ENCODE assay signal across 8 mouse cellular contexts in genomic region chr3:98428449-98428775, GRCm38 (mm10). TPM values are rescaled to one million over a fixed set of nuclear protein-coding genes. Genes with fewer than 3 reads are reported as not detected.
A peak's percentile ranks its signal among the peaks of the same experiment; 100 is the strongest.
DNase-seq lines count a peak whose midpoint lies in the region; ATAC-seq and TF ChIP-seq lines count a peak whose summit lies in the region.

No protein-coding gene starts in this region.

- WGBS in lung, adult 2 months, result 38% methylated on average over 17 of the region's 17 CpGs
- 7% methylated on average over 17 of the region's 17 CpGs for WGBS in embryonic facial prominence, embryonic 13.5 days
- WGBS in intestine, embryonic 16.5 days, result 11% methylated on average over 17 of the region's 17 CpGs
- WGBS in midbrain, postnatal 0 days, result 13% methylated on average over 17 of the region's 17 CpGs

- H3K36me3 ChIP-seq in embryonic facial prominence, embryonic 13.5 days, result 0 out of 2 replicates have a peak, but pooled peaks cover 6% of the 10 kb centered on the region
- no peaks in the 10 kb centered on the region; the same call in 1 of the 2 replicates for H3K36me3 ChIP-seq in intestine, embryonic 16.5 days (ENCODE audit: control insufficient read depth, insufficient read depth, low read length)
- peaks cover 7% of the 10 kb centered on the region; the same call in 1 of the 2 replicates for H3K36me3 ChIP-seq in midbrain, postnatal 0 days (ENCODE audit: insufficient read depth, low read length)

- peaks cover 5% of the 10 kb centered on the region; the same call in 1 of the 2 replicates for H3K4me1 ChIP-seq in lung, adult 2 months (ENCODE audit: control insufficient read depth, insufficient read depth, low read length)
- H3K4me1 ChIP-seq in embryonic facial prominence, embryonic 13.5 days, result peaks cover 18% of the 10 kb centered on the region
- peaks cover 18% of the 10 kb centered on the region for H3K4me1 ChIP-seq in intestine, embryonic 16.5 days (ENCODE audit: control insufficient read depth, insufficient read depth, low read length)
- H3K4me1 ChIP-seq in midbrain, postnatal 0 days (ENCODE audit: insufficient read depth, low read length), result peaks cover 7% of the 10 kb centered on the region; the same call in 1 of the 2 replicates

- peak; percentile 54; the same call in 1 of the 2 replicates for ATAC-seq in embryonic facial prominence, embryonic 13.5 days (ENCODE audit: insufficient number of reproducible peaks, insufficient read depth, low FRiP score, low TSS enrichment, low read depth)
- ATAC-seq in intestine, embryonic 16.5 days, result peak; percentile 5; the same call in 1 of the 2 replicates
- ATAC-seq in midbrain, postnatal 0 days (ENCODE audit: low FRiP score), result no peak

- H3K9me3 ChIP-seq in embryonic facial prominence, embryonic 13.5 days, result no peaks in the 10 kb centered on the region
- H3K9me3 ChIP-seq in intestine, embryonic 16.5 days (ENCODE audit: control insufficient read depth, low read length), result no peaks in the 10 kb centered on the region
- H3K9me3 ChIP-seq in midbrain, postnatal 0 days (ENCODE audit: low read length), result no peaks in the 10 kb centered on the region

- peak overlapping the region; percentile 100 for H3K4me2 ChIP-seq in embryonic facial prominence, embryonic 13.5 days
- H3K4me2 ChIP-seq in intestine, embryonic 16.5 days (ENCODE audit: low read depth, low read length), result peak overlapping the region; percentile 98
- peak overlapping the region; percentile 56 for H3K4me2 ChIP-seq in midbrain, postnatal 0 days (ENCODE audit: low read depth, low read length, poor library complexity, severe bottlenecking)

- H3K27me3 ChIP-seq in embryonic facial prominence, embryonic 13.5 days, result peaks cover 49% of the 10 kb centered on the region
- H3K27me3 ChIP-seq in intestine, embryonic 16.5 days (replicated peaks; ENCODE audit: control insufficient read depth, insufficient read depth, low read length), result 0 out of 2 replicates have a peak, but pooled peaks cover 2% of the 10 kb centered on the region
- H3K27me3 ChIP-seq in midbrain, postnatal 0 days (ENCODE audit: insufficient read depth, low read length), result no peaks in the 10 kb centered on the region

- no peak for TF ChIP-seq POLR2A in lung, adult 2 months (IDR thresholded peaks at IDR 0.05; ENCODE audit: borderline replicate concordance, extremely low read depth, low read depth, low read length)

- H3K9ac ChIP-seq in embryonic facial prominence, embryonic 13.5 days, result peak overlapping the region; percentile 71
- peak overlapping the region; percentile 72 for H3K9ac ChIP-seq in intestine, embryonic 16.5 days (ENCODE audit: low read depth, low read length)
- peak overlapping the region; percentile 64 for H3K9ac ChIP-seq in midbrain, postnatal 0 days (replicated peaks; ENCODE audit: low read length, poor library complexity, severe bottlenecking)

- TF ChIP-seq CTCF in lung, adult 2 months (IDR thresholded peaks at IDR 0.05; ENCODE audit: insufficient read depth, low read length), result no peak
- TF ChIP-seq CTCF in midbrain, postnatal 0 days (IDR thresholded peaks at IDR 0.05), result no peak

- H3K4me3 ChIP-seq in lung, adult 2 months (replicated peaks; ENCODE audit: extremely low read depth, low read depth, low read length), result peak overlapping the region; percentile 68
- peak overlapping the region; percentile 64 for H3K4me3 ChIP-seq in embryonic facial prominence, embryonic 13.5 days
- H3K4me3 ChIP-seq in intestine, embryonic 16.5 days (ENCODE audit: low read length), result peak overlapping the region; percentile 70
- peak overlapping the region; percentile 51 for H3K4me3 ChIP-seq in midbrain, postnatal 0 days (ENCODE audit: low read depth, low read length)

- H3K27ac ChIP-seq in embryonic facial prominence, embryonic 13.5 days, result no peak overlapping the region
- no peak overlapping the region for H3K27ac ChIP-seq in intestine, embryonic 16.5 days (ENCODE audit: low read length)
- H3K27ac ChIP-seq in midbrain, postnatal 0 days (ENCODE audit: low read depth, low read length), result no peak overlapping the region

- no peak for DNase-seq in lung, adult 2 months
- DNase-seq in lung, postnatal 10 days, result no peak
- no peak for DNase-seq in midbrain, postnatal 0 days (ENCODE audit: low spot score)
- DNase-seq in embryo, embryonic 10.5 days (ENCODE audit: low spot score), result no peak
- no peak for DNase-seq in layer of hippocampus, postnatal 10 days (ENCODE audit: low spot score in 2 of 2)
- DNase-seq in layer of hippocampus, adult 9-11 months, result no peak

RNA-seq across cellular contexts. Expression of gene Gm4450, which starts 28.5 kb away (rescaled TPM):
- not detected in 2 replicates for polyA plus RNA-seq in lung, adult 2 months (2012; rRNA removed)
- polyA plus RNA-seq in embryonic facial prominence, embryonic 13.5 days (2015; fragmentation: Nextera tagmentation; extraction: Ambion mirVana), result not detected in 2 replicates
- not detected in 2 replicates for polyA plus RNA-seq in intestine, embryonic 16.5 days (2015; fragmentation: Nextera tagmentation; extraction: Ambion mirVana)
- not detected in 2 replicates for total RNA-seq in midbrain, postnatal 0 days (2014; rRNA removed)
- polyA plus RNA-seq in midbrain, postnatal 0 days (2015; fragmentation: Nextera tagmentation; extraction: Ambion mirVana), result not detected in 2 replicates
- total RNA-seq in layer of hippocampus, postnatal 10 days (2021), result not detected

RNA-seq across cellular contexts. Expression of gene Zfp697, which starts 46.2 kb away (rescaled TPM):
- polyA plus RNA-seq in lung, adult 2 months (2012; rRNA removed), result 17.0 and 17.9 TPM in 2 replicates
- 7.2 and 8.2 TPM in 2 replicates for polyA plus RNA-seq in embryonic facial prominence, embryonic 13.5 days (2015; fragmentation: Nextera tagmentation; extraction: Ambion mirVana)
- 6.1 and 7.4 TPM in 2 replicates for polyA plus RNA-seq in intestine, embryonic 16.5 days (2015; fragmentation: Nextera tagmentation; extraction: Ambion mirVana)
- 39.5 and 45.9 TPM in 2 replicates for total RNA-seq in midbrain, postnatal 0 days (2014; rRNA removed)
- 18.1 and 18.7 TPM in 2 replicates for polyA plus RNA-seq in midbrain, postnatal 0 days (2015; fragmentation: Nextera tagmentation; extraction: Ambion mirVana)
- 10 to 100 TPM; 29.6 to 31.3 TPM for total RNA-seq in layer of hippocampus, postnatal 10 days (2021)
